Mouse (Mus musculus): ENCODE results near the gene Ist1. TPM values are rescaled to one million over a fixed set of nuclear protein-coding genes. Genes with fewer than 3 reads are reported as not detected.

The Ist1 gene
- polyA plus RNA-seq, 1 experiment from 2014 or later = 35.8 TPM

GRCm38 (mm10) chr8:109681535-109681934, 11.5 kb downstream of the Ist1 start:
- H3K36me3 ChIP-seq = peaks cover 67% of the 10 kb centered on the region
- H3K4me1 ChIP-seq (replicated peaks) = 0 out of 2 replicates have a peak, but pooled peaks cover 5% of the 10 kb centered on the region

GRCm38 (mm10) chr8:109675896-109676643, 17.0 kb downstream of the Ist1 start:
- Histone ChIP-seq H3K4me1 (replicated peaks) (no peaks in the 10 kb centered on the region), H3K27ac (no peak overlapping the region), H3K36me3 (peaks cover 96% of the 10 kb centered on the region), H3K27me3 (no peaks in the 10 kb centered on the region), H3K9ac (no peak overlapping the region), H3K4me3 (replicated peaks) (no peak overlapping the region), H3K9me3 (replicated peaks) (no peaks in the 10 kb centered on the region), H3K4me2 (no peak overlapping the region)
- DNase-seq (no peak), ATAC-seq (ENCODE audit: low read depth) (no peak)
- WGBS (ENCODE audit: insufficient replicate concordance) = 87% methylated on average over 9 of the region's 9 CpGs

More at GRCm38 (mm10) chr8:109681535-109681934, 11.5 kb downstream of the Ist1 start:
- no peak overlapping the region for H3K9ac ChIP-seq
- H3K4me2 ChIP-seq = no peak overlapping the region
- H3K27ac ChIP-seq = no peak overlapping the region
- no peaks in the 10 kb centered on the region for H3K9me3 ChIP-seq (replicated peaks)
- no peaks in the 10 kb centered on the region for H3K27me3 ChIP-seq
- DNase-seq (no peak), ATAC-seq (ENCODE audit: low read depth) (no peak)
- WGBS (ENCODE audit: insufficient replicate concordance) = 72% methylated on average over 3 of the region's 3 CpGs
- H3K4me3 ChIP-seq (replicated peaks) = no peak overlapping the region

- Histone ChIP-seq H3K36me3 (peaks cover 99% of the 10 kb centered on the region), H3K4me2 (no peak overlapping the region), H3K4me1 (replicated peaks) (no peaks in the 10 kb centered on the region), H3K9ac (no peak overlapping the region), H3K27me3 (no peaks in the 10 kb centered on the region), H3K9me3 (replicated peaks) (no peaks in the 10 kb centered on the region), H3K4me3 (replicated peaks) (no peak overlapping the region), H3K27ac (no peak overlapping the region)
- WGBS (ENCODE audit: insufficient replicate concordance) = 90% methylated on average over 2 of the region's 2 CpGs
- DNase-seq (no peak), ATAC-seq (ENCODE audit: low read depth) (no peak)
Observed at GRCm38 (mm10) chr8:109673596-109673995, 19.5 kb downstream of the Ist1 start.

- no peaks in the 10 kb centered on the region for H3K27me3 ChIP-seq
- H3K9me3 ChIP-seq (replicated peaks) = no peaks in the 10 kb centered on the region
- H3K4me3 ChIP-seq (replicated peaks) = no peak overlapping the region
- H3K36me3 ChIP-seq = peaks cover 95% of the 10 kb centered on the region
- DNase-seq = no peak
- H3K4me2 ChIP-seq = no peak overlapping the region
- H3K9ac ChIP-seq = no peak overlapping the region
- ATAC-seq (ENCODE audit: low read depth) = no peak
- 90% methylated on average over 5 of the region's 5 CpGs for WGBS (ENCODE audit: insufficient replicate concordance)
- no peaks in the 10 kb centered on the region for H3K4me1 ChIP-seq (replicated peaks)
- H3K27ac ChIP-seq = no peak overlapping the region
Observed at GRCm38 (mm10) chr8:109672656-109673055, 20.4 kb downstream of the Ist1 start.

- H3K4me1 ChIP-seq (replicated peaks) = no peaks in the 10 kb centered on the region
- ATAC-seq (ENCODE audit: low read depth) = no peak
- H3K9me3 ChIP-seq (replicated peaks) = no peaks in the 10 kb centered on the region
- no peak overlapping the region for H3K4me2 ChIP-seq
- no peak overlapping the region for H3K4me3 ChIP-seq (replicated peaks)
- 69% methylated on average over 5 of the region's 5 CpGs for WGBS (ENCODE audit: insufficient replicate concordance)
- H3K27ac ChIP-seq = no peak overlapping the region
- DNase-seq = no peak
- H3K36me3 ChIP-seq = peaks cover 35% of the 10 kb centered on the region
- H3K9ac ChIP-seq = no peak overlapping the region
- H3K27me3 ChIP-seq = no peaks in the 10 kb centered on the region
Observed at GRCm38 (mm10) chr8:109666616-109667015, 26.4 kb downstream of the Ist1 start.

GRCm38 (mm10) chr8:109662328-109662727, 30.7 kb downstream of the Ist1 start:
- DNase-seq (no peak), ATAC-seq (ENCODE audit: low read depth) (no peak)
- Histone ChIP-seq H3K4me2 (no peak overlapping the region), H3K4me1 (replicated peaks) (no peaks in the 10 kb centered on the region), H3K27me3 (no peaks in the 10 kb centered on the region), H3K27ac (no peak overlapping the region), H3K36me3 (no peaks in the 10 kb centered on the region), H3K4me3 (replicated peaks) (no peak overlapping the region), H3K9ac (no peak overlapping the region), H3K9me3 (replicated peaks) (no peaks in the 10 kb centered on the region)
- 69% methylated on average over 3 of the region's 3 CpGs for WGBS (ENCODE audit: insufficient replicate concordance)

- 71% methylated on average over 3 of the region's 3 CpGs for WGBS (ENCODE audit: insufficient replicate concordance)
- Histone ChIP-seq H3K27ac (no peak overlapping the region), H3K4me3 (replicated peaks) (no peak overlapping the region), H3K9me3 (replicated peaks) (no peaks in the 10 kb centered on the region), H3K4me2 (no peak overlapping the region), H3K27me3 (no peaks in the 10 kb centered on the region), H3K36me3 (no peaks in the 10 kb centered on the region), H3K4me1 (replicated peaks) (no peaks in the 10 kb centered on the region), H3K9ac (no peak overlapping the region)
- DNase-seq = no peak
- no peak for ATAC-seq (ENCODE audit: low read depth)
Observed at GRCm38 (mm10) chr8:109656860-109657259, 36.2 kb downstream of the Ist1 start.

- Histone ChIP-seq H3K9me3 (replicated peaks) (no peaks in the 10 kb centered on the region), H3K36me3 (no peaks in the 10 kb centered on the region), H3K27ac (no peak overlapping the region), H3K27me3 (no peaks in the 10 kb centered on the region), H3K9ac (no peak overlapping the region), H3K4me1 (replicated peaks) (no peaks in the 10 kb centered on the region), H3K4me3 (replicated peaks) (no peak overlapping the region), H3K4me2 (no peak overlapping the region)
- WGBS (ENCODE audit: insufficient replicate concordance) = 71% methylated on average over 10 of the region's 10 CpGs
- no peak for DNase-seq
- no peak for ATAC-seq (ENCODE audit: low read depth)
Observed at GRCm38 (mm10) chr8:109650801-109651200, 42.3 kb downstream of the Ist1 start.

GRCm38 (mm10) chr8:109648469-109648868, 44.6 kb downstream of the Ist1 start:
- Histone ChIP-seq H3K27me3 (no peaks in the 10 kb centered on the region), H3K36me3 (no peaks in the 10 kb centered on the region), H3K4me2 (no peak overlapping the region), H3K9ac (no peak overlapping the region), H3K4me1 (replicated peaks) (no peaks in the 10 kb centered on the region), H3K9me3 (replicated peaks) (no peaks in the 10 kb centered on the region), H3K27ac (no peak overlapping the region), H3K4me3 (replicated peaks) (no peak overlapping the region)
- DNase-seq (no peak), ATAC-seq (ENCODE audit: low read depth) (no peak)
- WGBS (ENCODE audit: insufficient replicate concordance) = 67% methylated on average over 7 of the region's 7 CpGs

GRCm38 (mm10) chr8:109647331-109647730, 45.7 kb downstream of the Ist1 start:
- no peaks in the 10 kb centered on the region for H3K9me3 ChIP-seq (replicated peaks)
- DNase-seq = no peak
- no peak for ATAC-seq (ENCODE audit: low read depth)
- no peak overlapping the region for H3K4me2 ChIP-seq
- WGBS (ENCODE audit: insufficient replicate concordance) = 78% methylated on average over 11 of the region's 11 CpGs
- H3K27ac ChIP-seq = no peak overlapping the region
- no peaks in the 10 kb centered on the region for H3K4me1 ChIP-seq (replicated peaks)
- H3K36me3 ChIP-seq = no peaks in the 10 kb centered on the region
- H3K4me3 ChIP-seq (replicated peaks) = no peak overlapping the region
- no peak overlapping the region for H3K9ac ChIP-seq
- H3K27me3 ChIP-seq = no peaks in the 10 kb centered on the region

GRCm38 (mm10) chr8:109641236-109641635, 51.8 kb downstream of the Ist1 start:
- H3K27me3 ChIP-seq = no peaks in the 10 kb centered on the region
- H3K4me3 ChIP-seq (replicated peaks) = no peak overlapping the region
- ATAC-seq (ENCODE audit: low read depth) (no peak), DNase-seq (no peak)
- H3K4me1 ChIP-seq (replicated peaks) = no peaks in the 10 kb centered on the region
- 63% methylated on average over 5 of the region's 5 CpGs for WGBS (ENCODE audit: insufficient replicate concordance)
- H3K4me2 ChIP-seq = no peak overlapping the region
- H3K9me3 ChIP-seq (replicated peaks) = no peaks in the 10 kb centered on the region
- no peak overlapping the region for H3K27ac ChIP-seq
- H3K9ac ChIP-seq = no peak overlapping the region
- no peaks in the 10 kb centered on the region for H3K36me3 ChIP-seq

GRCm38 (mm10) chr8:109640410-109640809, 52.6 kb downstream of the Ist1 start:
- H3K9me3 ChIP-seq (replicated peaks) = no peaks in the 10 kb centered on the region
- H3K4me3 ChIP-seq (replicated peaks) = no peak overlapping the region
- no peak overlapping the region for H3K27ac ChIP-seq
- no peaks in the 10 kb centered on the region for H3K36me3 ChIP-seq
- no peak overlapping the region for H3K9ac ChIP-seq
- DNase-seq = no peak
- H3K27me3 ChIP-seq = no peaks in the 10 kb centered on the region
- H3K4me2 ChIP-seq = no peak overlapping the region
- ATAC-seq (ENCODE audit: low read depth) = no peak
- no peaks in the 10 kb centered on the region for H3K4me1 ChIP-seq (replicated peaks)
- WGBS (ENCODE audit: insufficient replicate concordance) = 52% methylated on average over 7 of the region's 7 CpGs

Data from liver, embryonic 13.5 days (tissue).